Mouse (Mus musculus) MEL (cell line): ENCODE results near the gene Slc4a4. TPM values are rescaled to one million over a fixed set of nuclear protein-coding genes. Genes with fewer than 3 reads are reported as not detected.

Experiments used
- DNase-seq: peaks from one replicate; pipeline ENCODE4 v3.0.0; 2011; ENCODE audit warnings: low read depth, low spot score
- H3K27ac ChIP-seq: 2 replicates; pipeline ENCODE4 v1.5.1; 2012; ENCODE audit warnings: low read depth, mild to moderate bottlenecking, control low read depth, low read length, moderate library complexity; ENCODE audit not compliant: control insufficient read depth
- H3K27me3 ChIP-seq, 2 experiments: fragments of 150-350 bp in 1 of 2; sonication (generic) in 1 of 2; 2 replicates each; pipeline ENCODE4 v1.6.1; 2012; ENCODE audit warnings: low read length in 2 of 2, mild to moderate bottlenecking in 2 of 2, improper control_type of control experiment in 1 of 2, moderate library complexity in 1 of 2; ENCODE audit not compliant: insufficient read depth in 2 of 2, control insufficient read depth in 1 of 2
- H3K36me3 ChIP-seq, 2 experiments: 2 replicates each; pipeline ENCODE4 v1.6.1; 2012 to 2014; ENCODE audit warnings: low read length in 2 of 2, improper control_type of control experiment in 1 of 2, inconsistent platforms in 1 of 2, mild to moderate bottlenecking in 1 of 2; ENCODE audit not compliant: insufficient read depth in 2 of 2, control insufficient read depth in 1 of 2
- H3K4me1 ChIP-seq, 2 experiments: fragments of 150-350 bp in 1 of 2; sonication (generic) in 1 of 2; 2 replicates each; pipeline ENCODE4 v1.6.1; 2012; ENCODE audit warnings: low read length in 2 of 2, improper control_type of control experiment in 1 of 2, mild to moderate bottlenecking in 1 of 2; ENCODE audit not compliant: insufficient read depth in 2 of 2, control insufficient read depth in 1 of 2
- H3K4me3 ChIP-seq, 2 experiments: fragments of 150-350 bp in 1 of 2; sonication (generic) in 1 of 2; 2 replicates each; pipeline ENCODE4 v1.5.1; 2012; ENCODE audit warnings: low read depth in 2 of 2, low read length in 2 of 2, mild to moderate bottlenecking in 2 of 2, moderate library complexity in 2 of 2, control low read depth in 1 of 2, improper control_type of control experiment in 1 of 2; ENCODE audit not compliant: control insufficient read depth in 1 of 2, insufficient read depth in 1 of 2
- H3K79me2 ChIP-seq: 2 replicates; pipeline ENCODE4 v1.6.1; 2012; ENCODE audit warnings: mild to moderate bottlenecking, low read length, moderate library complexity; ENCODE audit not compliant: control insufficient read depth, poor library complexity, insufficient read depth
- H3K9ac ChIP-seq: 2 replicates; pipeline ENCODE4 v1.6.1; 2012; ENCODE audit warnings: low read depth, mild to moderate bottlenecking, control low read depth, low read length, moderate library complexity; ENCODE audit not compliant: control insufficient read depth, poor library complexity, severe bottlenecking
- H3K9me3 ChIP-seq: fragments of 150-350 bp; sonication (generic); replicated peaks from 2 replicates; pipeline ENCODE4 v1.6.1; 2012; ENCODE audit warnings: mild to moderate bottlenecking, low read length, improper control_type of control experiment, moderate library complexity; ENCODE audit not compliant: insufficient read depth
- CHD1 ChIP-seq: IDR thresholded peaks from 2 replicates; pipeline ENCODE4 v1.6.1; 2012; ENCODE audit warnings: low read depth, mild to moderate bottlenecking, inconsistent platforms, low read length, improper control_type of control experiment
- CHD2 ChIP-seq: IDR thresholded peaks from 2 replicates; pipeline ENCODE4 v1.6.1; 2011; ENCODE audit warnings: low read length, improper control_type of control experiment
- EP300 ChIP-seq, 2 experiments: IDR thresholded peaks; 2 replicates each; pipeline ENCODE4 v1.6.1; 2011; ENCODE audit warnings: improper control_type of control experiment in 2 of 2, low read length in 2 of 2, low read depth in 1 of 2, mild to moderate bottlenecking in 1 of 2
- ETS1 ChIP-seq: IDR thresholded peaks from 2 replicates; pipeline ENCODE4 v1.6.1; 2012; ENCODE audit warnings: low read depth, mild to moderate bottlenecking, inconsistent platforms, low read length, improper control_type of control experiment, moderate library complexity
- GABPA ChIP-seq: IDR thresholded peaks from 2 replicates; pipeline ENCODE4 v1.6.1; 2012; ENCODE audit warnings: low read depth, mild to moderate bottlenecking, inconsistent platforms, low read length, improper control_type of control experiment, moderate library complexity
- GATA1 ChIP-seq: IDR thresholded peaks from 2 replicates; pipeline ENCODE4 v1.6.1; 2011; ENCODE audit warnings: low read depth, low read length, improper control_type of control experiment
- HCFC1 ChIP-seq: IDR thresholded peaks from 2 replicates; pipeline ENCODE4 v1.6.1; 2012; ENCODE audit warnings: low read depth, mild to moderate bottlenecking, inconsistent platforms, low read length, improper control_type of control experiment, moderate library complexity
- JUND ChIP-seq: IDR thresholded peaks from 2 replicates; pipeline ENCODE4 v1.6.1; 2011; ENCODE audit warnings: low read depth, mild to moderate bottlenecking, improper control_type of control experiment, low read length
- MAFK ChIP-seq: IDR thresholded peaks from 2 replicates; pipeline ENCODE4 v1.6.1; 2011; ENCODE audit warnings: low read depth, mild to moderate bottlenecking, low read length, improper control_type of control experiment, borderline replicate concordance
- MAX ChIP-seq: IDR thresholded peaks from 2 replicates; pipeline ENCODE4 v1.6.1; 2011; ENCODE audit warnings: low read length, improper control_type of control experiment
- MXI1 ChIP-seq: IDR thresholded peaks from 2 replicates; pipeline ENCODE4 v1.6.1; 2011; ENCODE audit warnings: mild to moderate bottlenecking, low read depth, low read length, improper control_type of control experiment
- MYC ChIP-seq: IDR thresholded peaks from 2 replicates; pipeline ENCODE4 v1.6.1; 2011; ENCODE audit warnings: low read depth, mild to moderate bottlenecking, low read length, improper control_type of control experiment, moderate library complexity
- NELFE ChIP-seq: IDR thresholded peaks from 2 replicates; pipeline ENCODE4 v1.6.1; 2011; ENCODE audit warnings: low read depth, low read length, improper control_type of control experiment
- NRF1 ChIP-seq: IDR thresholded peaks from 2 replicates; pipeline ENCODE4 v1.6.1; 2014; ENCODE audit warnings: low read depth, mild to moderate bottlenecking, inconsistent platforms, low read length, improper control_type of control experiment, moderate library complexity; ENCODE audit not compliant: poor library complexity, insufficient read depth, severe bottlenecking
- POLR2AphosphoS2 ChIP-seq: IDR thresholded peaks from 2 replicates; pipeline ENCODE4 v1.6.1; 2011; ENCODE audit warnings: low read length, improper control_type of control experiment
- POLR2AphosphoS5 ChIP-seq: IDR thresholded peaks from 2 replicates; pipeline ENCODE4 v1.6.1; 2012; ENCODE audit warnings: low read depth, borderline replicate concordance, mild to moderate bottlenecking, inconsistent platforms, low read length, moderate library complexity, mixed read lengths
- SMC3 ChIP-seq: IDR thresholded peaks from 2 replicates; pipeline ENCODE4 v1.6.1; 2011; ENCODE audit warnings: low read depth, low read length, improper control_type of control experiment
- TBP ChIP-seq: IDR thresholded peaks from 2 replicates; pipeline ENCODE4 v1.8.0; 2011; ENCODE audit warnings: low read depth, low read length, improper control_type of control experiment
- UBTF ChIP-seq: IDR thresholded peaks from 2 replicates; pipeline ENCODE4 v1.6.1; 2012; ENCODE audit warnings: low read depth, mild to moderate bottlenecking, inconsistent platforms, low read length, improper control_type of control experiment, moderate library complexity, borderline replicate concordance; ENCODE audit not compliant: insufficient read depth
- USF1 ChIP-seq: IDR thresholded peaks from 2 replicates; pipeline ENCODE4 v1.6.1; 2014; ENCODE audit warnings: low read depth, mild to moderate bottlenecking, inconsistent platforms, low read length, improper control_type of control experiment, moderate library complexity
- USF2 ChIP-seq, 2 experiments: IDR thresholded peaks; 2 replicates each; pipeline ENCODE4 v1.6.1; 2011 to 2012; ENCODE audit warnings: improper control_type of control experiment in 2 of 2, low read length in 2 of 2, borderline replicate concordance in 1 of 2, inconsistent platforms in 1 of 2, low read depth in 1 of 2, mild to moderate bottlenecking in 1 of 2; ENCODE audit not compliant: insufficient read depth in 1 of 2
- ZC3H11A ChIP-seq: IDR thresholded peaks from 2 replicates; pipeline ENCODE4 v1.6.1; 2012; ENCODE audit warnings: low read depth, mild to moderate bottlenecking, inconsistent platforms, low read length, improper control_type of control experiment
- polyA plus RNA-seq, 2 experiments: library from polyadenylated mRNA; stranded (reverse) in 1 of 2; unstranded in 1 of 2; fragments of >175 nt in 1 of 2; fragments of >200 nt in 1 of 2; gene quantifications; 2 replicates each; pipeline versions ENCODE4 v1.2.1 to v1.2.4; 2012; ENCODE audit warnings: low replicate concordance in 2 of 2, low read depth in 1 of 2; ENCODE audit not compliant: insufficient read length in 2 of 2, insufficient read depth in 1 of 2, missing spikeins in 1 of 2
- total RNA-seq: library from RNA; depleted of rRNA; stranded (reverse); fragments of 300-350 nt; gene quantifications from 2 replicates; pipeline ENCODE4 v1.2.3, GENCODE M21; 2012

Slc4a4 gene
- total and polyA plus RNA-seq, 3 experiments, result not detected

GRCm38 (mm10) chr5:88958966-88959365 is 72.3 kb downstream of the Slc4a4 start:
- H3K27ac ChIP-seq, result no peak overlapping the region
- H3K4me3 ChIP-seq, result no peak overlapping the region
- H3K36me3 ChIP-seq, result no peaks in the 10 kb centered on the region
- no peak for DNase-seq
- no peaks in the 10 kb centered on the region for H3K9me3 ChIP-seq
- no peaks in the 10 kb centered on the region for H3K27me3 ChIP-seq
- TF ChIP-seq MXI1 (no peak), MAX (no peak), CHD1 (no peak), ETS1 (no peak), NRF1 (no peak), UBTF (no peak), GABPA (no peak), USF2 (IDR thresholded peaks at IDR 0.05; ENCODE audit: borderline replicate concordance in 1 of 2, insufficient read depth in 1 of 2, low read depth in 1 of 2, low read length in 2 of 2) (no peak), NELFE (no peak), ZC3H11A (no peak), EP300 (IDR thresholded peaks at IDR 0.05; ENCODE audit: low read depth in 1 of 2, low read length in 2 of 2) (no peak), SMC3 (no peak), TBP (no peak), HCFC1 (no peak), USF1 (no peak), MYC (no peak), POLR2AphosphoS5 (no peak), POLR2AphosphoS2 (no peak), CHD2 (no peak)
- H3K79me2 ChIP-seq, result no peaks in the 10 kb centered on the region
- H3K9ac ChIP-seq, result no peak overlapping the region
- no peaks in the 10 kb centered on the region for H3K4me1 ChIP-seq

DNA sequence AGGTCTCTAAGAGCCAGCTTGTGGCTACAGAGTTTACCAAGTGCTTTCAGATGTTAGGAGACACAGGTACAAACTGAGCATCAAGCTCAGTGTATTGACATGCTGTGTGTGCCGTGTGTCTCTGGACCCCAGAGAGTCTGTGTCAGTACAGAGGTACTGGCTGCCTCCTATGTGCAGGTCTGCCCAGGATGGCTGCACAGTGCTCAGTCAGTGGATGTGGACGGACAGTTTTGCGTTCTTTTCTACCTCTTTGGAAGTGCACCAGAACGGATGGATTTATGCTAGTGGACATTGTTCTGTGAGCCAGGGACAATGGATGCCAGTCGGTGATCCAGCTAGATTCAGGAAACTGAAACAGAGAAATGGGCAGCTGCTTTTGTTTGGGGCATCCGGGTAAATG is 72.8 kb downstream of the Slc4a4 start:
- Histone ChIP-seq H3K36me3 (no peaks in the 10 kb centered on the region), H3K27ac (no peak overlapping the region), H3K27me3 (no peaks in the 10 kb centered on the region), H3K4me3 (no peak overlapping the region), H3K9me3 (no peaks in the 10 kb centered on the region), H3K9ac (no peak overlapping the region), H3K4me1 (no peaks in the 10 kb centered on the region), H3K79me2 (no peaks in the 10 kb centered on the region)
- no peak for TF ChIP-seq MAFK
- TF ChIP-seq JUND, result no peak
- TF ChIP-seq GATA1, result no peak
- no peak for TF ChIP-seq SMC3
- TF ChIP-seq EP300 (IDR thresholded peaks at IDR 0.05; ENCODE audit: low read depth in 1 of 2, low read length in 2 of 2), result no peak
- DNase-seq, result no peak
